Mouse (Mus musculus): Measurements from ENCODE around the gene Zcchc4. TPM values are rescaled to one million over a fixed set of nuclear protein-coding genes. Genes with fewer than 3 reads are reported as not detected.
A peak's percentile ranks its signal among the peaks of the same experiment; 100 is the strongest.

Zcchc4 gene
- 18.5 and 19.2 TPM in 2 replicates for total RNA-seq (2017)

DNA sequence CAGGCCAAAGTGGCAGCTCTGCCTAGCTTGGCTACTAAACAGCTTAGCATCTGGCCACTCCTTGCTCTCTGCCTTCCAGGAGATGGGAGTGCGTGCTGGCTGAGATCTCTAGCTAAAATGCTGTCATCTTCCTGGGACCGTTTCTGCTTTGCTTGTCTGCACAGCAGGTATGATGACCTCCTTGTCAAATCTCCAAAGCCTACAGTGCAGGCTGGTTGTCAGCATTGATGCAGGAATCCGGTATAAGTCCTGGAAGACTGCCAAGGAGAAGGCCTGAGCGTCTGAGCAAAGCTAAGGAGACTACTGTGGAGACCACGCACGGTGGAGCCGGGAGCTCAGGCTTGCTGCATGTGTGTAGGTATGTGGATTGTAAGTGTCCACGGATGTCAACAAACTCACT is at the start of gene Zcchc4:
Gene Zcchc4 (plus strand): TSS at position 173 of the 400 bp plus-strand sequence.
- ATAC-seq (replicated peaks; ENCODE audit: low read depth, poor library complexity, severe bottlenecking): no peak

DNA sequence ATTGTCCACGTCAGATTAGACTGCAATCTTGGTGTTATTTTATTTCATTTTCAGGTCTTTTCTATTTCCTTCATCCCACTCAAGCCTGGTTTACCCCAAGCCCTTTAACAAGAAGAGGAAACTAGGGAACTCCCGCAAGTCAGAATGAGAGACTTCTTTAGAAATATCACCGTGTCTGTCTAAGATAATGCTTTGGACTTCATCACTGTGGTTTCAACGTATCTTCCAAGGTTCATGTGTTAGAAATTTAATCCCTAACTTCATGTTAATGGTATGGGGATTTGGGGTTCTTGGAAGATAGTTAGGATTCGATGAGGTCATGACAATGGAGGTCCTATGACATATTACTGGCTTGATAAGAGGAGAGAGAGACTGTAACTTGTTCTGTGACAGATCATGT is 47.5 kb upstream of the Zcchc4 start:
- ATAC-seq (replicated peaks; ENCODE audit: low read depth, poor library complexity, severe bottlenecking): no peak

DNA sequence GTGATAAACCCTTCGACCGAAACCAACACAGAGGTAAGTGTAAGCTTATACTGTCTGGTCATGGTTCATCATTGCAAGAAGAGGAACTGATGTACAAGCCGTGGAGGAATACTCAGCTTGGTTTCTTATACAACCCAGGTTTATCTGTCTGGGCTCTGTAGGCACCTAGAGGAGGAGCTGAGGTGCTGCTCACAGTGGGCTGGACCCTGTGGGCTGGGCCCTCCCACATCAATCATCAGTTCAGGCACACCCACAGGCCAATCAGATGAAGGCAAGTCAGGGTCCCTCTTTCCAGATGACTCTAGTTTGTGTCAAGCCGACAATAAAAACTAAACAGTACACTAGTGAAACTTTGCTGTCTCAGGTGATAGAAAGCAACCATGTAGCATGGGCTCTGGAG is 42.4 kb upstream of the Zcchc4 start:
- ATAC-seq (replicated peaks; ENCODE audit: low read depth, poor library complexity, severe bottlenecking): no peak

DNA sequence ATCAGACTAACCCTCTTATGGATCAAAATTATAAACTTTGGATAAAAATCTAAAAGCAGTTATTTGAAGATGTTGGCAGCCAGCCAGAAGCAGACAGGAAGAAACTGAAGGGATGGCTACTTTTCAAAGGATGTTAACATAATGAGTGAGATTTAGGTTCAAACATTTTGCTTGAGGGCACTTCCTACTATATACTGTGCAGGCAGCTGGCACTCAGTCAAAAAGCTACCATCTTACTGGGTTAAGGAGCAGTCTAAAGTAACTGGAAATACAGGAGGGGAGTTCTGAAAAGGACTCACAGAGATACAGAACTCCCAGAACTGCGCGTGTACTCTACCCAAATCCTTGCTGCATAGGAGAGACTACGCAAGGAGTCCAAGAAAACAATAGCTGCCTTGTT is 39.2 kb upstream of the Zcchc4 start:
- ATAC-seq (replicated peaks; ENCODE audit: low read depth, poor library complexity, severe bottlenecking): no peak

GRCm38 (mm10) chr5:52741391-52742111 is 33.7 kb upstream of the Zcchc4 start, which contains the start of gene Pi4k2b:
TSS of gene Pi4k2b (plus strand) at chr5:52741574.
- peak; percentile 72 for ATAC-seq (replicated peaks; ENCODE audit: low read depth, poor library complexity, severe bottlenecking)

DNA sequence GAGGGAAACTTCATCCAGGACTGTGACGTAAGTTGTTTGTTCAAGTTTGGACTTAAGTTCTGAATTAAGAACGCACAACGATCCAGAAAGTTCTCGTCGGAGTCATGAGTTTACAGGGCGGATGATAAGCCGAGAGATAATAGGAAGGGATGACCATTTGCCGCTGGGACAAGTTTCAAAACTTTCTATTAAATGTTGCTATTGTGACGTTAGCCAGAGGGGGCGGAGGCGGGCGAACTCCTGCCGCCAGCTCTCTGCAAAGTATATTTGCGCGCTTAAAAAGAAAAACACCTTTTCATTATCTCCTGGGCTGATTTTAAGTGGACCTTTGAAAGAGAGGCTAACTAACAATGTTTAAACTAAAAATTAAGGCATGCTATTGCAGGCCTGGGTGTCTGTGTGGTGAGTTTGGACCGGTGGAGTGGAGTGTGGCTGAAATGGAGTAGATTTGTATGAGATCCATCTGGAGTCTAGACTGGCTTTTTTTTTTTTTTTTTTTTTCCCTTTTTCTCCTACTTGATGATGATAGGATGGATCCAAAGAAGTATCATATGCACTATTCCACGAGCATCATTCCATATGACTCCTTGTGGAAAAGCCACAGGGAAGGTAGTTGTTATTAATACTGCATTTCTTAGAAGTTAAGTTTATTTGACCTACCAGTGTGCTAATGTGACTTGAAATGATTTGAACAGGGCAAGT is 32.9 kb upstream of the Zcchc4 start:
- ATAC-seq (replicated peaks; ENCODE audit: low read depth, poor library complexity, severe bottlenecking): peak; percentile 81

GRCm38 (mm10) chr5:52743231-52743630 is 32.0 kb upstream of the Zcchc4 start:
- 0 out of 2 replicates have a peak, but pooled peaks have one; percentile 30 for ATAC-seq (replicated peaks; ENCODE audit: low read depth, poor library complexity, severe bottlenecking)

- ATAC-seq (replicated peaks; ENCODE audit: low read depth, poor library complexity, severe bottlenecking): no peak
These were observed 28.3 kb upstream of the Zcchc4 start for GRCm38 (mm10) chr5:52746920-52747319.

DNA sequence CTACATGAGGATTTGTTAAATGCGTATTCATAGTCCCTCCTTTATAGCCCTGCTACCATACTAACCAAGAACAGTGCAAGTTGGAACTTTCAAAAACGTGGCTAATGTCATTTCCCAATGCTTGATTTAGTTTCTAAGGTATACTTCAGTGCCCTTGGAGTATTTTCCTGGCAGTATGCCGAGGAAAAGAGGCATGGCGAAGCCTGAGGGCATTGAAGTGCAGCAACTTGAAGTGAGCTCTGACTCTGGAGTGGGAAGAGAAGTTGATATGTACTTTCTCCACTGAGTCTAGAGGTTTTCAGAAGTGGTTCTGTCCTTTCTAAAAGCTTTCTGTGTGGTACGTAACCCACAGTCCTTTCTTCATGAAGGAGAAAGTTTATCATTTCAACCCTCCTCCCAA is 26.5 kb upstream of the Zcchc4 start:
- no peak for ATAC-seq (replicated peaks; ENCODE audit: low read depth, poor library complexity, severe bottlenecking)

DNA sequence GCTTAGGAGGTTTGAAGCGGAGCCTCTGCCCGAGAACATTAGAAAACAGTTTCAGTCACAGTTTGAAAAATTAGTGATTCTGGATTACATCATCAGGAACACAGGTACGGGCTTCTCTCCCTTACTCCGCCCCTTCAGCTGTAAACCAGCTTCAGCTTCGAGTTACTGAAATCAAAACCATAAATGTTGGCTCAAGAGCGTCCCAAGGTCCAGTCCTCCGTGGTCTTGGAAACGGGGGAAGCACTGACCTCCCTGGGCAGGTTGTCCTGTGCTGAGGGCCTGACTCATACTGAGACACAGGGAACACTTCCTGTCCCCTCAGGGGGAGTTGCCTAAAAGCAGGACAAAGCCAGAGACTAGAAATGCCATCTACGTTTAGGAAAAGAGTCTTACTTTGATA is 22.1 kb upstream of the Zcchc4 start:
- no peak for ATAC-seq (replicated peaks; ENCODE audit: low read depth, poor library complexity, severe bottlenecking)

- ATAC-seq (replicated peaks; ENCODE audit: low read depth, poor library complexity, severe bottlenecking): no peak
These were observed 21.0 kb upstream of the Zcchc4 start for GRCm38 (mm10) chr5:52754196-52754595.

GRCm38 (mm10) chr5:52755337-52755736 is 19.9 kb upstream of the Zcchc4 start:
- no peak for ATAC-seq (replicated peaks; ENCODE audit: low read depth, poor library complexity, severe bottlenecking)

GRCm38 (mm10) chr5:52755989-52756388 is 19.2 kb upstream of the Zcchc4 start:
- no peak for ATAC-seq (replicated peaks; ENCODE audit: low read depth, poor library complexity, severe bottlenecking)

DNA sequence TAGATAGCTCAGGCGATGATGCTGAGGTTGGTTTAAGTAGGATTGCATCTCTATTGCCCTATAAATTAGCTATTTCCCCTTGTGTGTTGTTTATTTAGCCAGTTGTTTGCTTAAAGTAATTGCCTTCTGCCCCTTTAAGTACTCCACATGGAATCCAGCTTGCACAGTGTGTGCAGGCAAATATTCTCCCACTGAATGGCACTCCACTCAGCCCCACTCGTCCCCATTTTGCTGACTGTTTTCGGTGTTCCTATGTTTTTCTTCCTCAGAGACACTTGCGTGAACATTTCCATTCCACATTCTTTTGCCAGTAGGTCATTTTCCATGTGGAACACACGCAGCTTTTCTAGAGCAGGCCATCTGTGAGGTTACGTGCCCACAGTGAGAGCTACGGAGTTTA is 12.6 kb upstream of the Zcchc4 start:
- no peak for ATAC-seq (replicated peaks; ENCODE audit: low read depth, poor library complexity, severe bottlenecking)

GRCm38 (mm10) chr5:52774267-52774666 is 942 bp upstream of the Zcchc4 start:
- no peak for ATAC-seq (replicated peaks; ENCODE audit: low read depth, poor library complexity, severe bottlenecking)

DNA sequence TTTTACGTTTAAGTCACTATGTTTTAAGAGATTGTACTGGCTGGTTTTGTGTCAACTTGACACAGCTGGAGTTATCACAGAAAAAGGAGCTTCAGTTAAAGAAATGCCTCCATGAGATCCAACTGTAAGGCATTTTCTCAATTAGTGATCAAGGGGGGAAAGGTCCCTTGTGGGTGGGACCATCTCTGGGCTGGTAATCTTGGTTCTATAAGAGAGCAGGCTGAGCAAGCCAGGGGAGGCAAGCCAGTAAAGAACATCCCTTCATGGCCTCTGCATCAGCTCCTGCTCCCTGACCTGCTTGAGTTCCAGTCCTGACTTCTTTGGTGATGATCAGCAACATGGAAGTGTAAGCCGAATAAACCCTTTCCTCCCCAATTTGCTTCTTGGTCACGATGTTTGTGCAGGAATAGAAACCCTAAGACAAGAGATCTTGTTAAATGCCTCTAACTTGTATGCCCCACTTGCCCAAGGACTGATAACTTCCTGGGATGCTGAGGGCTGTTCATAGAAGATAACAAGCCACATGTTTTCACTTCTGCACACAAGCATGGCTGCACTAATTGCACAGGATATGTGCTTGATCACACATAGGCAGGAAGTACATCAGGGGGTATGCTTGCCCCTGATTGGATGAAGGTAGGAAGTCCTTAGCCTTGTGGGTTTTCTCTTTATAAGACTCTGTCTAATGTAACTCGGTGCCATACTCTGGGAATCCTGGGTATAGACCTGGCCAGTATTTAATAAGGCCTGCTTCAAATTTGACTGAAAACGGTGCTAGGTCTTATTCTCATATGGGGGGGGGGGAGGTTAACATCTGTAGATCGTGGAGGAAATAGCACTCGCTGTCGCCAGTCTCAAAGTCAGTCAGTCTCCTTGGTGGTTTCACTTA is 1.5 kb downstream of the Zcchc4 start:
- peak; percentile 60; the same call in 1 of the 2 replicates for ATAC-seq (replicated peaks; ENCODE audit: low read depth, poor library complexity, severe bottlenecking)

- ATAC-seq (replicated peaks; ENCODE audit: low read depth, poor library complexity, severe bottlenecking): peak; percentile 99
These were observed 7.5 kb downstream of the Zcchc4 start for GRCm38 (mm10) chr5:52782523-52783250.

DNA sequence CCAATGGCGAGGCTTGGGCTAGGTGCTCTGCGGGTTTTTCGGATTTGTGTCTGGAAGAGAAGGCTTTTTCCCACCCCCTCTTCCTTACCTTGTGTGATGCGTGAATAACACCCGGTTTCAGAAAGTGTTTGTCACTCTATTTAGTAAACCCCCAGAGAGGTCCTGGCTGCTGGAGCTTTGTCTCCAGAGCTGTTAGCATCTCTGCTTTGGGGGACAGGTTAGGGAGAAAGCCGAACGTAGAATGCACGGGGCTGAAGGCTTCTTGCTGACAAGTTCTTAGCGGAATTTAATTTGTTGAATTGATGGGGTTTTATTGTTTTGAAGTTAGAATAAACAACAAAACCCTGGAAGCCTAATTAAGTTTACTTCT is 8.0 kb downstream of the Zcchc4 start:
- peak; percentile 22; the same call in 1 of the 2 replicates for ATAC-seq (replicated peaks; ENCODE audit: low read depth, poor library complexity, severe bottlenecking)

DNA sequence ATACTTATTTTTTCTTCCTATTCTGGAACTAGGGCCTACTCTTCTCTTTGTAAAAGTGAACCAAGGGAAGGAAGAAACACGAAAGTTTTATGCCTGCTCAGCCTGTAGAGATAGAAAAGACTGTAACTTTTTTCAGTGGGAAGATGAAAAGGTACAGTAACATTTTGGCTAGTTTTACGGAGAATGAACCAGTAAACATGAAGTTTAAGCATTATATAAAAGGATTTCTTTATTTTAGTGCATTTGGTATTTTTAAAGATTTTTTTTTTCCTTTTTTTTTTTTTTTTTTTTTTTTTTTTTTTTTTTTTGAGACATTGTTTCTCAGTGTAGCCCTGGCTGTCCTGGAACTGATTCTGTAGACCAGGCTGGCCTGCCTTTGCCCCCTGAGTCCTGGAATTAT is 8.7 kb downstream of the Zcchc4 start:
- no peak for ATAC-seq (replicated peaks; ENCODE audit: low read depth, poor library complexity, severe bottlenecking)

Measured in common myeloid progenitor, adult 5-6 weeks (primary cell).